Mouse (Mus musculus): ENCODE measurements around the gene Gramd1b. TPM values are rescaled to one million over a fixed set of nuclear protein-coding genes. Genes with fewer than 3 reads are reported as not detected.

The Gramd1b gene
- 3.8 and 7.3 TPM in 2 replicates for polyA plus RNA-seq (2014; fragmentation: Nextera tagmentation; extraction: Ambion mirVana)

DNA sequence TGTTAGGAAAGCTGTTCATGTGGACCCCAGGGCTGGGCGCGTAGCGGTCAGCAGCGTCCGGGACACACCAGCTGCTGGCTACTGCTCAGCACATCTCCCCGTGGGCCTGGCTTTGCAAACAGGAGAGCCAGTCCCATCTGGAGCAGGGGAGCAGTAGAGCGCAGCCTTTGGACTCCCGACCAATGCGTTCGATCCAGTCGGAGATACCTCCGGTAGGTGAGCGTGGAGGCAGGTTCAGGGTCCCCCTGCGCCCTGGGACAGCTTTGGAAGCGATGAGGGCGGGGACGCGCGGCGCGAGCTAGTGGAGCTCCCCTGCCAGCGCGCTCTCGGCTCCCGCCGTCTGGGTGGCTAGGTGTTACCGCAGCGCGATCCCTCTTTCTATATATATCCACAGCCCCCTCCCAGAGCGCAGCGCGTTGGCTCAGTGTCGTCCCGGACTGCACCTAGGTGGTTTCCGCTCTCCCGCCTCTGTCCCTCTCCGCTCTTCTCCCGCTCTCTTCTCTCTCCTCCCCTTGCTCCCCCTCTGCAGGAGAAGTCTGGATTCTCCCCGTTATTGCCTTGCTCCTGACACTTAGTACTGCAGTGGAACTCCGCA is at the start of gene Gramd1b:
Gramd1b (minus strand) TSS at position 357 of the 595 bp plus-strand sequence.
- 0 out of 2 replicates have a peak, but pooled peaks cover 3% of the 10 kb centered on the region for H3K4me1 ChIP-seq (ENCODE audit: control insufficient read depth, insufficient read depth, low read length)
- H3K4me3 ChIP-seq (ENCODE audit: low read depth, low read length), result peak within 1 kb of the TSS; percentile 34
- WGBS, result 1% methylated on average over 34 of the region's 40 CpGs
- H3K9ac ChIP-seq (replicated peaks; ENCODE audit: low read depth, low read length), result peak within 1 kb of the TSS; percentile 45; the same call in 1 of the 2 replicates
- H3K4me2 ChIP-seq (replicated peaks; ENCODE audit: low read depth, low read length), result peak within 1 kb of the TSS; percentile 94
- H3K27me3 ChIP-seq (ENCODE audit: control insufficient read depth, insufficient read depth, low read length), result no peaks in the 10 kb centered on the region
- H3K27ac ChIP-seq (ENCODE audit: low read length), result no peak within 1 kb of the TSS
- no peaks in the 10 kb centered on the region for H3K9me3 ChIP-seq (ENCODE audit: control insufficient read depth, low read depth, low read length)
- ATAC-seq (ENCODE audit: insufficient number of reproducible peaks, insufficient read depth, low FRiP score, low read depth), result peak; percentile 74; the same call in 1 of the 2 replicates
- H3K36me3 ChIP-seq (ENCODE audit: control insufficient read depth, insufficient read depth, low read length), result no peaks in the 10 kb centered on the region

DNA sequence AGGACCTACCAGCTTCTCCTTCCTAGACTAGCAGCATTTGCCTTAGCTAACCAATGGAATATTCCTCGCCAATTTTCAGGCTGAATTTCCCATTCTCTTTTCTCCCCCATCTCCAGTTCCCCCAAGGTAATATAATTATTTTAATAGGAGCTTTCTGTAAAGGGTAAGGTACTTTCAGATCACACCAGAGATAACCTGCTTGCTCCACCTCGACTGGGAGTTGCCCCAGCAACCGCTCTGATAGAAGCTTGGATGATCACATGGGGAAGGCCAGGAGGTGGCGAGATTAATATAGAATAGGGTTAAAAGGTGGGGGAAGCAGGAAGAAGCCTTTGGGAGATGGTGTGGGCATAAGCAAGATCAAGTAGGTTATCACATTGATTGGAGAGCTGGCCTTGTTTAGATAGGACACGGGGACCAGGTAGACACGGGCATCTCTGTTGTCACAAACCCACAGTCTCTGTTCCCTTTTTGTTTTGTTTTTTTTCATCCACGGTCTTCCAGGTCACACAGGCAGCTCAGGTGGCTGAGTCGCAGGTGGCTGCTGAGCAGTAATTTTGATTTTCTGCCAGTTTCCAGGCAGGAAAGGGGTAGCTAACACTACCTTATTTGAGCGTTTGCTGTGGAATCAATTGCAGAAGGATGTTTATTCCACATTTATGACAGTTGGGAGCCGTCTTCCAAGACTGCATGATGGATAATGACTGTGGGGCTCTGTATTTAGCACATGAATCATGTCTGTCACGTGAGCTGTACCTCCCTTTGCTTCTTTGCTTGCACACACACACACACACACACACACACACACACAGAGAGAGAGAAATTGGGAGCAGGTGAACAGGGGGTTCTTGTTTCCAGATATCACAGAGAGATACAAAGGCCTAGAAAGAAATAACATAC is 47.8 kb upstream of the Gramd1b start:
- Histone ChIP-seq H3K36me3 (ENCODE audit: control insufficient read depth, insufficient read depth, low read length) (no peaks in the 10 kb centered on the region), H3K4me1 (ENCODE audit: control insufficient read depth, insufficient read depth, low read length) (peaks cover 6% of the 10 kb centered on the region; the same call in 1 of the 2 replicates), H3K9me3 (ENCODE audit: control insufficient read depth, low read depth, low read length) (no peaks in the 10 kb centered on the region), H3K27ac (ENCODE audit: low read length) (no peak overlapping the region), H3K9ac (replicated peaks; ENCODE audit: low read depth, low read length) (no peak overlapping the region), H3K27me3 (ENCODE audit: control insufficient read depth, insufficient read depth, low read length) (no peaks in the 10 kb centered on the region), H3K4me3 (ENCODE audit: low read depth, low read length) (no peak overlapping the region), H3K4me2 (replicated peaks; ENCODE audit: low read depth, low read length) (no peak overlapping the region)
- 42% methylated on average over 11 of the region's 11 CpGs for WGBS
- no peak for ATAC-seq (ENCODE audit: insufficient number of reproducible peaks, insufficient read depth, low FRiP score, low read depth)

DNA sequence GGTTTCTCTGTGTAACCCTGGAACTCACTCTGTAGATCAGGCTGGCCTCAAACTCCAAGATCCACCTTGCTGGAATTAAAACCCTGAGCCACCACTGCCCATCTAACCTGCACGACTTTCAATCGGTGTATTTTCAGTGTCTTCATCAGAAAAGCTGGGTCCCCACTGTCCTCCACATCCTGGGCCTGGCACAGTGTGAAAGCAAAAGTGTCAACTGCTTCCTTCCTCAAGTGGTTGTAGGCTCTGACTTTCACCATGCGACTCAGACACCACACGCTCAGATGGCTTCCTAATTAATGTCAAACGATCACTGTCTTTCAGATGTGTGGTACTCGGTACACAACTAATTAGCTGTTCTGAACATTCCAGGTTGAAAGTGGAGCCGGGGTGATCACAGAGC is 45.9 kb upstream of the Gramd1b start:
- WGBS, result 81% methylated on average over 7 of the region's 7 CpGs
- H3K27ac ChIP-seq (ENCODE audit: low read length), result no peak overlapping the region
- H3K9me3 ChIP-seq (ENCODE audit: control insufficient read depth, low read depth, low read length), result no peaks in the 10 kb centered on the region
- H3K4me1 ChIP-seq (ENCODE audit: control insufficient read depth, insufficient read depth, low read length), result peaks cover 6% of the 10 kb centered on the region; the same call in 1 of the 2 replicates
- ATAC-seq (ENCODE audit: insufficient number of reproducible peaks, insufficient read depth, low FRiP score, low read depth), result no peak
- H3K4me3 ChIP-seq (ENCODE audit: low read depth, low read length), result no peak overlapping the region
- H3K36me3 ChIP-seq (ENCODE audit: control insufficient read depth, insufficient read depth, low read length), result no peaks in the 10 kb centered on the region
- H3K4me2 ChIP-seq (replicated peaks; ENCODE audit: low read depth, low read length), result no peak overlapping the region
- no peak overlapping the region for H3K9ac ChIP-seq (replicated peaks; ENCODE audit: low read depth, low read length)
- H3K27me3 ChIP-seq (ENCODE audit: control insufficient read depth, insufficient read depth, low read length), result no peaks in the 10 kb centered on the region

DNA sequence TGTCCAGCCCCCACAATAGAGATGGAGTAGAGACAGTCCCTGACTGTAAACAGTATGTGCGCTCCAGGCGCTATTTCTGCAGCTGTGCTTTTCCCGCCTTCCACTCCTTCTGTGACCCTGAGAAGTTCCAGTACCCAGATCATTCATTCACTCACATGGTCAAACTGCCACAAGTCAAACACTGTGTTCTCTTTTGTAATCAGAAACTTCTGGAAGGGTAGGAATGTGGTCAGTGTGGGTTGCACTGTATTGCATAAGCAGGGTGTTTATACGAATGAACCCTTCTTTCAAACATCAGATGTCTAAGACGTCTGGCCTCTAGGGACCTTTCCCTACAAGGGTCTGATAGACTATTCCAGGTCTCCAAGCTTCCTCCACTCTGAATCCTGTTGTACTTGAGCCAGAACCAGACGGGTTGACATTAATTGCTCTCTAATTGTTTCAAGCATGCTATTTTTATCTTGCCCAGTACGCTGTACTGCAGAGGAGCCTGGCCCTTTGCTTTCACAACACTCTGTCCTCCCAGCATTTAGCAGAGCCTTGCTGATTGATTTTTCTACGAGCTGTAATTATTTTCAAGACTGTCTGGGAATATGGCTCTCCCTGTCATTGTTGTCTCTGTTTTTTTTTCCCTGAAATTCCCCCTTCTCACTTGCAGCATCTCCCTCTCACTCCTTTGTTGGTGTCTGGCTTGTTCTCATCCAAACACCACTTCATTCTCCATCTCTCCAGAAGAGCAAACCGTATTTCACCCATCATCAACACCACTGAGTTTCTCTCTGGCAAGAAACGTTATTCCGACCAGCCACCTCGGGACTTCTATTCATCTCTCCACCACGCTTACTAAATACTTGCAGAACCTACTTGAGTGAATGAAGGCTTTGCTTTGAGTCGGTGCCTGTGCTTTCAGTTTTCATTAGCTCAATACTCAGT is 44.1 kb upstream of the Gramd1b start:
- no peak overlapping the region for H3K9ac ChIP-seq (replicated peaks; ENCODE audit: low read depth, low read length)
- no peak overlapping the region for H3K4me3 ChIP-seq (ENCODE audit: low read depth, low read length)
- H3K27me3 ChIP-seq (ENCODE audit: control insufficient read depth, insufficient read depth, low read length), result no peaks in the 10 kb centered on the region
- ATAC-seq (ENCODE audit: insufficient number of reproducible peaks, insufficient read depth, low FRiP score, low read depth), result peak; percentile 56
- H3K27ac ChIP-seq (ENCODE audit: low read length), result no peak overlapping the region
- H3K9me3 ChIP-seq (ENCODE audit: control insufficient read depth, low read depth, low read length), result no peaks in the 10 kb centered on the region
- H3K4me1 ChIP-seq (ENCODE audit: control insufficient read depth, insufficient read depth, low read length), result peaks cover 6% of the 10 kb centered on the region; the same call in 1 of the 2 replicates
- H3K36me3 ChIP-seq (ENCODE audit: control insufficient read depth, insufficient read depth, low read length), result no peaks in the 10 kb centered on the region
- no peak overlapping the region for H3K4me2 ChIP-seq (replicated peaks; ENCODE audit: low read depth, low read length)
- WGBS, result 44% methylated on average over 14 of the region's 14 CpGs

DNA sequence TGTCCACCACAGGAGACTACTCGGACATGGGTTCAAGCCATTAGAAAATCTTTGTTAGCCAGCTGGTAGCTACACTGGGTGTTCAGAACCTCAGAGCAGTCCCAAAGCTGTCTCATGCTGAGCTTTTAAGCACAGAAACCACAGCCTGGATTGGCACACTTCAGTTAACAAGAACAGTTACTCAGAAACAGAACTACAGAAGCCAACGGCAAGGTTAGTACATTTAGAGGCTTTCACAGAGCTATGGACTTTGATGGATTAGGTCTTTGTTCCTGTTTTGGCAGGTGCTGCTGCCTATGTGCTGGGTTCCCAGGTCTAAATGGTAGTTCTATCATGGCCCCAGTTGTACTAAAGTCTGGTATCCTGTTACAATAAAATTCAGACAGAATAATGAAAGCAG is 40.1 kb upstream of the Gramd1b start:
- H3K27me3 ChIP-seq (ENCODE audit: control insufficient read depth, insufficient read depth, low read length), result no peaks in the 10 kb centered on the region
- peaks cover 6% of the 10 kb centered on the region; the same call in 1 of the 2 replicates for H3K4me1 ChIP-seq (ENCODE audit: control insufficient read depth, insufficient read depth, low read length)

DNA sequence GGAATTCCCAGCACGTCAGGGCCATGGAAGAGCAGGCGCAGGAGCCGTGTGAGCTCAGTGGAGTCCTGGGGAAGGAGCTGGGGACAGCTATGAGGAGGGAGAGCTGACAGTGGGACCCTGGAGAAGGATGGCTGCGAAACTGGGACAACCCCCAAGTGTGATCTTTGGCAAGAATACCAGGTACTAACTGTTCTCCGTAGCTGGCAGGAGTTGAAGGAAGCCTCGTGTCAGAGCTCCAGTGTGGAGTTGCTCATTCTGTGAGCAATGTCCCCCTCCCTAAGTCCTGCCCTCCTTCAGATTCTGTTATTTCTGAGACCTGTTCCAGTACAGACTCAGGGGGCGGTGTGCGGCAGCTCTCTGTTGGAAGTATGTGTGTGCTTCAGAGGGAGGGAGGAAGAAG is 36.9 kb upstream of the Gramd1b start:
- Histone ChIP-seq H3K4me1 (ENCODE audit: control insufficient read depth, insufficient read depth, low read length) (no peaks in the 10 kb centered on the region), H3K4me3 (ENCODE audit: low read depth, low read length) (no peak overlapping the region), H3K9ac (replicated peaks; ENCODE audit: low read depth, low read length) (no peak overlapping the region), H3K9me3 (ENCODE audit: control insufficient read depth, low read depth, low read length) (no peaks in the 10 kb centered on the region), H3K4me2 (replicated peaks; ENCODE audit: low read depth, low read length) (no peak overlapping the region), H3K27ac (ENCODE audit: low read length) (no peak overlapping the region), H3K36me3 (ENCODE audit: control insufficient read depth, insufficient read depth, low read length) (no peaks in the 10 kb centered on the region), H3K27me3 (ENCODE audit: control insufficient read depth, insufficient read depth, low read length) (no peaks in the 10 kb centered on the region)
- 78% methylated on average over 8 of the region's 8 CpGs for WGBS
- no peak for ATAC-seq (ENCODE audit: insufficient number of reproducible peaks, insufficient read depth, low FRiP score, low read depth)

More for the DNA sequence above, 40.1 kb upstream of the Gramd1b start:
- WGBS, result 60% methylated on average over 2 of the region's 2 CpGs
- Histone ChIP-seq H3K36me3 (ENCODE audit: control insufficient read depth, insufficient read depth, low read length) (no peaks in the 10 kb centered on the region), H3K9ac (replicated peaks; ENCODE audit: low read depth, low read length) (no peak overlapping the region), H3K9me3 (ENCODE audit: control insufficient read depth, low read depth, low read length) (no peaks in the 10 kb centered on the region), H3K4me3 (ENCODE audit: low read depth, low read length) (no peak overlapping the region), H3K4me2 (replicated peaks; ENCODE audit: low read depth, low read length) (no peak overlapping the region), H3K27ac (ENCODE audit: low read length) (no peak overlapping the region)
- ATAC-seq (ENCODE audit: insufficient number of reproducible peaks, insufficient read depth, low FRiP score, low read depth), result no peak

DNA sequence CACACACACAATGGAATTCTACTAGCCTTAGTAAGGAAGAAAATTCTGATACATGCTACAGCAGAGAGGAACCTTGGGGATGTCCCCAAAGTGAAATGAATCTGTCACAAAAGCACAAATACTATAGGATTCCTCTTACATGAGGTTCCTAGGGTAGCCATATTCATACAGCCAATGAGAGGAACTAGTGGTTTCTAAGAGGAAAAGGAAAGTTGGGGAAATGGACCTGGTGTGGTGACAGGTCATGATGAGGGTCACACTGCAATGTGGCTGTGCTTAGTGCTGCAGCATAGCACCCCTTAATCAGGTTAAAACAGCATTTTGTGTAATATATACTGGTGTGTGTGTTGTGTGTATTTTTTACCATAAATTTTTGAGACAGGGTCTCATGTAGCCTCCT is 32.6 kb upstream of the Gramd1b start:
- Histone ChIP-seq H3K4me1 (ENCODE audit: control insufficient read depth, insufficient read depth, low read length) (no peaks in the 10 kb centered on the region), H3K9ac (replicated peaks; ENCODE audit: low read depth, low read length) (no peak overlapping the region), H3K27ac (ENCODE audit: low read length) (no peak overlapping the region), H3K27me3 (ENCODE audit: control insufficient read depth, insufficient read depth, low read length) (no peaks in the 10 kb centered on the region), H3K36me3 (ENCODE audit: control insufficient read depth, insufficient read depth, low read length) (no peaks in the 10 kb centered on the region), H3K4me2 (replicated peaks; ENCODE audit: low read depth, low read length) (no peak overlapping the region), H3K9me3 (ENCODE audit: control insufficient read depth, low read depth, low read length) (no peaks in the 10 kb centered on the region), H3K4me3 (ENCODE audit: low read depth, low read length) (no peak overlapping the region)
- no peak for ATAC-seq (ENCODE audit: insufficient number of reproducible peaks, insufficient read depth, low FRiP score, low read depth)

DNA sequence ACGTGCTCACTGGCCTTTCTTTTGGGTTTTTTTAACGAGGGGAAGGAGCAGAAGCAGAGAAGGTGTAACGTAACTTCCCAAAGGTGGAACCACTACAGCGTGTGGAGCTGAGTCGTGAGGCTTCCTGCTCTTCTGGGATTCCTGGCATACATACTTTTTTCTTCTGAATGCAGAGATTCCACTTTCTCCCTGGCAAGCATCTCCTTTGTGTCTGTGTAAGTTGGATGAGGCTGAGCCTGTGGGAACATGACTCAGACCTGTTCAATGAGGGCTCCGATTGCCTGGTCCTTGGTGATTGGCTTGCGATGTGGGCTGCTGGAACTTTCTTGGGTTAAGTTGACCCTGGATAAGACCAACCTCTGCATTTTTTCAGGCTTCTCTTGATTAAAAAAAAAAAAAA is 28.5 kb upstream of the Gramd1b start:
- H3K9ac ChIP-seq (replicated peaks; ENCODE audit: low read depth, low read length), result no peak overlapping the region
- H3K4me1 ChIP-seq (ENCODE audit: control insufficient read depth, insufficient read depth, low read length), result no peaks in the 10 kb centered on the region
- 77% methylated on average over 7 of the region's 7 CpGs for WGBS
- H3K27me3 ChIP-seq (ENCODE audit: control insufficient read depth, insufficient read depth, low read length), result no peaks in the 10 kb centered on the region
- no peak overlapping the region for H3K4me3 ChIP-seq (ENCODE audit: low read depth, low read length)
- H3K4me2 ChIP-seq (replicated peaks; ENCODE audit: low read depth, low read length), result no peak overlapping the region
- no peak overlapping the region for H3K27ac ChIP-seq (ENCODE audit: low read length)
- no peaks in the 10 kb centered on the region for H3K36me3 ChIP-seq (ENCODE audit: control insufficient read depth, insufficient read depth, low read length)
- H3K9me3 ChIP-seq (ENCODE audit: control insufficient read depth, low read depth, low read length), result no peaks in the 10 kb centered on the region
- no peak for ATAC-seq (ENCODE audit: insufficient number of reproducible peaks, insufficient read depth, low FRiP score, low read depth)

All from stomach, embryonic 14.5 days (tissue).